15 mouse cellular contexts compared by ENCODE assay signal in the genomic region with DNA sequence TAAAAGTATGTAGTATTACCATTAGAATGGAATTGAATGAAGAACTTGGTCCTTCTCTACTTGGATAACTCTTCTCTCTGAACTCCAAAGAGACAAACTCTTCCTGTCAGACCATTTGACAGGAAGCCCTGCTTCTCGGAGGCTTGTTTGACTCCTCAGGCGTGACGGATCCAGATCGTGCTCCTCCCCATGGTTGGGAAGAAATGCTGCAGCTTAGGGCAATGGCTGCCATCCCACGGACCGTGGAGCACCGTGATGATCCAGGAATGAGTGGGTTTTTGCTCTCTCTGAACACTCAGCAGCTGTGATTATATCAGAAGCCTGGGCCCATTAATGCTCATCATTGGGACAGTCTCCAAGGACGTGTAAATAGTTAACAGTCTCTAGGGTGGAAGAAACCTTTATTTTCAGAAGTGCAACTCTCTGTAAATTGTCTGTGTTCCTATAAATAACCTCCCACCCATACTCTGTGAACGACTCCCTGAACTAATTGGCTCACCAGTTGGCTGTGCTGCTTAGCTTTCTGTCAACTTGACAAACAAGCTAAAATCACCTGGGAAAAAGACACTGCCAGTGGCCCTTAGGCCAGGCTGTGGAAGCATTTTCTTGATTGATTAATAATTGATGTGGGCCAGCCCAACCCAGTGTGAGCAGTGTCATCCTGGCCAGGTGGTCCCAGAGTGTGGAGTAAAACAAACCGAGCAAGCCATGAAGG.
"Had no signal": no experiment of that assay in that cellular context is flagged by ENCODE, and none has a peak within 500 bp of the region (broad histone marks: within the 10 kb centered on the region; RNA-seq: fewer than 3 reads in every experiment).

No protein-coding gene starts in this region.

- H3K4me1 ChIP-seq: limb, embryonic 10.5 days; liver, embryonic 15.5 days; neural tube, embryonic 13.5 days had no signal

- H3K27me3 ChIP-seq: midbrain, embryonic 15.5 days; neural tube, embryonic 13.5 days had no signal

- H3K4me3 ChIP-seq: left cerebral cortex, adult 2 months; limb, embryonic 10.5 days; liver, embryonic 15.5 days; midbrain, embryonic 10.5 days; midbrain, embryonic 15.5 days; neural tube, embryonic 13.5 days had no signal

- H3K36me3 ChIP-seq: limb, embryonic 10.5 days; liver, embryonic 15.5 days; midbrain, embryonic 10.5 days; midbrain, embryonic 15.5 days; neural tube, embryonic 13.5 days had no signal

- DNase-seq: lung, adult 2 months; lung, postnatal 36 days; retina, postnatal 1 day; right cerebral cortex, postnatal 25 days; thymus, postnatal 14 days had no signal

- H3K9me3 ChIP-seq: limb, embryonic 10.5 days; liver, embryonic 15.5 days; midbrain, embryonic 10.5 days; midbrain, embryonic 15.5 days; neural tube, embryonic 13.5 days had no signal

- ATAC-seq: hindbrain, postnatal 0 days; lung, postnatal 0 days; midbrain, embryonic 15.5 days had no signal

- H3K4me2 ChIP-seq: liver, embryonic 11.5 days; liver, embryonic 15.5 days; midbrain, embryonic 15.5 days; neural tube, embryonic 13.5 days had no signal

- H3K9ac ChIP-seq: liver, embryonic 15.5 days; midbrain, embryonic 15.5 days; neural tube, embryonic 13.5 days had no signal

- H3K27ac ChIP-seq: hindbrain, postnatal 0 days; left cerebral cortex, adult 2 months; liver, embryonic 15.5 days; midbrain, embryonic 10.5 days; midbrain, embryonic 15.5 days; neural tube, embryonic 13.5 days; stomach, postnatal 0 days had no signal
